Mouse (Mus musculus): ENCODE measurements around the gene Tfap2d.

DNA sequence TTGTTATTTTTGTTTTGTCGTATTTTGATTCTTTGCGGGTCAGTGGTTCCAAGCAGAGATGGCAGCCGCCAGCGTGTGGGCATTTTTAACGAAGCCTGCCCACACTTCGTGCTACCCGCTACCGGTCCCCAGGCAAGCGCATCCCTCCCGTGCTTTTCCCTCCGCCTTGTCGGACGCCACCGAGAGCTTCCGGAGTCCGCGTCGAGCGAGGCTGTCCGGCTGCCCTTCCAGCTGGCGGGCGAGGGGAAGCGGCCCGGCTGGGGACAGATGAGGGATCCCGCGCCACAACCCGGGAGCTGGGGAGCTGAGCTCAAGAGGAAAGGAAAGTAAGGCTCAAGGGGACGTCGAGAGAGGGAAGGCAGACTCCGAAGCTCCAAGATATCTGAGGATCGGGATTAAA, 107.0 kb downstream of the Tfap2d start:
- TF ChIP-seq GATA1 (IDR thresholded peaks at IDR 0.05; ENCODE audit: low read length): no peak
- TF ChIP-seq TAL1 (IDR thresholded peaks at IDR 0.05; ENCODE audit: low read length): no peak
